Mouse (Mus musculus) ES-CJ7 (cell line): ENCODE data around the gene App.
A peak's percentile ranks its signal among the peaks of the same experiment; 100 is the strongest.

Experiments used
- DNase-seq: peaks from one replicate; pipeline ENCODE4 v3.0.0; 2011; ENCODE audit warnings: low read depth, low spot score

App gene

GRCm38 (mm10) chr16:85075330-85075729 lies 98.2 kb downstream of the App start:
- DNase-seq = no peak

- no peak for DNase-seq
Observed at GRCm38 (mm10) chr16:85074889-85075288, 98.7 kb downstream of the App start.

- DNase-seq = no peak
Observed at GRCm38 (mm10) chr16:85072624-85073023, 100.9 kb downstream of the App start.

- DNase-seq = no peak
Observed at GRCm38 (mm10) chr16:85071791-85072190, 101.8 kb downstream of the App start.

- DNase-seq = no peak
Observed at GRCm38 (mm10) chr16:85071248-85071647, 102.3 kb downstream of the App start.

- no peak for DNase-seq
Observed at GRCm38 (mm10) chr16:85067254-85067893, 106.2 kb downstream of the App start.

GRCm38 (mm10) chr16:85066227-85066626 lies 107.3 kb downstream of the App start:
- DNase-seq = no peak

GRCm38 (mm10) chr16:85064800-85065199 lies 108.8 kb downstream of the App start:
- no peak for DNase-seq

GRCm38 (mm10) chr16:85062732-85063131 lies 110.8 kb downstream of the App start:
- DNase-seq = no peak

GRCm38 (mm10) chr16:85061725-85062124 lies 111.8 kb downstream of the App start:
- DNase-seq = no peak

GRCm38 (mm10) chr16:85058138-85058537 lies 115.4 kb downstream of the App start:
- DNase-seq = no peak

GRCm38 (mm10) chr16:85056212-85056611 lies 117.4 kb downstream of the App start:
- no peak for DNase-seq

GRCm38 (mm10) chr16:85053996-85054395 lies 119.6 kb downstream of the App start:
- no peak for DNase-seq

GRCm38 (mm10) chr16:85047310-85047709 lies 126.3 kb downstream of the App start:
- DNase-seq = peak; percentile 14

- DNase-seq = no peak
Observed at GRCm38 (mm10) chr16:85041153-85041959, 132.2 kb downstream of the App start.

GRCm38 (mm10) chr16:85038731-85039130 lies 134.8 kb downstream of the App start:
- no peak for DNase-seq

- DNase-seq = no peak
Observed at GRCm38 (mm10) chr16:85037969-85038644, 135.5 kb downstream of the App start.

- DNase-seq = no peak
Observed at GRCm38 (mm10) chr16:85035815-85036214, 137.8 kb downstream of the App start.

GRCm38 (mm10) chr16:85033747-85034146 lies 139.8 kb downstream of the App start:
- no peak for DNase-seq

- DNase-seq = no peak
Observed at GRCm38 (mm10) chr16:85030810-85031209, 142.8 kb downstream of the App start.

GRCm38 (mm10) chr16:85028396-85028795 lies 145.2 kb downstream of the App start:
- DNase-seq = no peak

- no peak for DNase-seq
Observed at GRCm38 (mm10) chr16:85024706-85025105, 148.9 kb downstream of the App start.

- no peak for DNase-seq
Observed at GRCm38 (mm10) chr16:85023106-85023505, 150.5 kb downstream of the App start.
